Mouse (Mus musculus) spleen, postnatal 14 days (tissue): ENCODE results near the gene Ethe1.

Experiments used
- DNase-seq, 2 experiments: peaks; one replicate each; pipeline ENCODE4 v3.0.0; 2021 to 2022; ENCODE audit warnings: low spot score in 2 of 2

The Ethe1 gene

DNA sequence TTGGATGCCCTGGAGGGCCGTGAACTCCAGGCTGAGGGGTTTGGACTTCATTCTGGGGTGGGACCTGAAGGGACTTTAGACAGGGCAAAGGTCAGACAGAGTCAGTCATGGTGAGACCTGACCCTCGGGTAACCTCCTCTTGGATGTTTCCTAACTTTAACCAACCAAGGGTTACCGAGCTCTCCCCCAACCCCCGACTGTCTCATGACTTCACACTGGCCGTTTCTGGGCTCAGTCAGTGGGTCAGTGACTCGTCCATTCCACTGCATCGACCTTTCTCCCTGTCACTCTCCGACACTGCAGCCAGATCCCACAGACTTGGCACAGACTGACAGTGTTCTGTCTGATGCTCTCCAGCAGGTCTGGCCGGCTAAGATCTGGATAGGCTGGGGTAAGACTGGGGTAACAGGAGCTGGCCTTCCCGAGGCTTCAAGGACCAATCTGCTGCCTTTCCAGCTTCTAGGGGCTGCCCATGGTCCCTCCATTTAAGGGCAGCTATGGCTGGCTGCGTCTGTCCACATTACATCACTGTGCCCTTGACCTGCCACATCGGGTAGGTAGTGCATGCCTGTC is 13.0 kb upstream of the Ethe1 start:
- no peak for DNase-seq

DNA sequence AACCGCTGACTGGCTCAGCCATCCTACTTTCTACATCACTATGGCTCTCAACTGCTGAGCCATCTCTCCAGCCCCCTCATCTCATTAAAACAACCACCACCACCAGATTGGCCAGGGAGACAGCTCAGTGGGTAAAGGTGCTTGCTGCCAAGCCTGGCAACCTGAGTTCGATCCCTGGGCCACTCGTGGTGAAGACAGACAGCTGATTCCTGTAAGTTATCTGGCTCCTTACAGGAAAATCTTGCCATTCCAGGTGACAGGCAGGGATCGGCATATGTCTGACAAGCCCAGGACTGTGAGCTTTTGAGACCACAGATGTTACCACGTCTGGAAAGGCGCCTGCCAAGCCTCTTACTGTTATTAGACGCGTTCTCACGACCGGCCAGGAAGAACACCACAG is 9.5 kb upstream of the Ethe1 start:
- DNase-seq = no peak

DNA sequence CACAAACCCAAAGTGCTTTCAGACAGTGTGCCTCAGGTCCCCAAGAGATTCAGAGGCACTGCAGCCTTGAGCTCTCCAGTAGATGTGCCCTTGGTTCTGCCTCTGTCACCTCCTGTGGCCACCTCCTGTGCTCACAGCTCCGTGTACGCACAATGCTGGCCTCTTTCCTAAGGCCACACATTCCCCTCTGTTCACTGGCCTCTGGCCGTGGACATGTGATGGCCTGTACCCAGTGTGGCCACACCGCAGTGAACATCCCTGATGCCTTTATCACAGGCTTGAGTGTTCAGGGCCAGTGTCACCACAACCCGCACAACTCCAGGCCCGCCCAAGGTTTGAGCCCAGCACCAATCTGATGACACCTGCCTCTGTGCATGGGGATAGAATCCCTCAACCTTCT is 2.5 kb upstream of the Ethe1 start:
- no peak for DNase-seq

DNA sequence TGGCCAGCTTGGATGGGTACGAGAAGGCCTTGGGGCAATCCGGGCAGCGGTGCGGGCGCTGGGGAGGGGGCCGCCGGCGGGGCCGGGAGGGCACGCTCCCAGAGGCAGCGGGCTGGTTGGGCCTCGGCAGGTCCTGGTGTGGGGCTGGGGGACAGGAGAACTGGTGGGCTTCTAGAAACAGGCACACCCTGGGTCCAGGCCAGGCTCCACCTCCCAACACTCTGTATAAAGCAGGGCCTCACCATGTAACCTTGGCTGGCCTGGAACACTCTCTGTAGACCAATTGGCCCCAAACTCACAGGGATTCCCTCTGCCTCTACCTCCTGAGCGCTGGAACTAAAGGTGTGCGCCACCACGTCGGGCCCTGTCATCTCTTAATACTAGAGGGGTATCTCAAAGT is 1.3 kb upstream of the Ethe1 start:
- DNase-seq = no peak

DNA sequence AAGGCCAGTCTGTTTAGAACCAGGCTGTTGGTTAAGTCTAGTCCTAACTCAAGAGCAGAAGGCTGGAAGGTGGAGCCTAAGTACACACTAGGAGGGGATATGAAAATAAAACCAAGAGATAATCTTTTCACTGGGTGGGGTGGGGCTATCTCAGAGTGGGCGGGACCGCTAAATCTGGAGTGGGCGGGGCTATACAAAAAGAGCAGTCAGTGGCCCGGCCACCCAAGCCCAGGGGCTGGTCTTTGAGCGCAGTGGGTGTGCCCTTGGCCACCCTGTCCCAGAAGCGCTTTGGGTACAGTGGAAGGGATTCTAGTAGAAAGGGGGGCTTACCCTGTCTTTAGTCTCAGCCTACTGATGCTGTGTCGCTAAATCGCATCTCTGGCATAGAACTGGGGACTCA is 515 bp upstream of the Ethe1 start:
- no peak for DNase-seq

DNA sequence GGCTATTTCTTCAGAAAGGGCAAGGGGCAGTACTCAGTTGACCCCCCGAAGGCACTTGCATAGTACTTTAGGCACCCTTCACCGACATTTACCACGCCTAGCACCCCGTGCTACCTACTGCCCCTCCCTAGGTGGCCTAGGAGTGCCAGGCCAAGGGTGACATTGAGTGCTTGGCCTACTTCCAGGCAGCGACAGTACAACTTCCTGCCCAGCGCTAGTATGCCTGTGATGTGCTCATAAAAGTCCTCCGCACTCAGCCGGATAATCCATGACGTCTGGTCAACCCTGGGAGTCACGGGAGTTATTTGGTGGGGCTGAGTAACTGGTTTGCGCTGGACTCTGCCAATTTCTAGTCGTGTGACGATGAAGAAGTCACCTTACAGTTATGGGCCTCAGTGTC is 993 bp downstream of the Ethe1 start:
- DNase-seq = no peak

DNA sequence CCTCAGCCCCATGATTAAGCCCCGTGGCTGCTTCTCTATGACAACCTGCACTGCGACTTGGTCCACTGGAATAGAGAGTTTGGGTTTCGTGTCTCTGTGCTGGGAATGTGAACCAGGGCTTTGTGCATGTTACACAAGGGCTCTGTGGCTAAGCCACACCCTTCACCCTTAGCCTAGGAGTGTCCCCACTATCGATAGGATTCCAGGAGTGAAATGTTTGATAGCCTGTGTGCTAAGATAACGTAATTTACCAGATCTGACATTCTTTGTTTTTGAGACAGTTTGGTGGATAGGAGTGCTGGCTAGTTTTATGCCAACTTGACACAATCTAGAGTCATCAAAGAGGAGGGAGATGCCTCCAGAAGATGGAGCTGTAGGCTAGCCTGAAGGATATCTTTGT is 4.4 kb downstream of the Ethe1 start:
- no peak for DNase-seq

DNA sequence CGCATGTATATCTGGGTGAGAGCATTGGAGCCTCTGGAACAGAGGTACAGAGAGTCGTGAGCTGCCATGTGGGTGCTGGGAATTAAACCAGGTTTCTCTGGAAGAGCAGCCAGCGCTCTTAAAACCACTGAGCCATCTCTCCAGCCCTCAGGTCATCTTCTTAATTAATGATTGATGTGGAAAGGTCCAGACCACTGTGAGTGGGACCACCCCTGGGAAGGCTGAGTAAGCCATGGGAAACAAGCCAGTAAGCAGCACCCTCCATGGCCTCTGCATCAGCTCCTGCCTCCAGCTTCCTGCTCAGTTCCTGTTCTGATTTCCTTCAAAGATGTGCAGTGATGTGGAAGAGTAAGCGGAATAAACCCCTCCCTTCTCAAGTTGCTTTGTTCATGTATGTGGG is 4.8 kb downstream of the Ethe1 start:
- DNase-seq = no peak

DNA sequence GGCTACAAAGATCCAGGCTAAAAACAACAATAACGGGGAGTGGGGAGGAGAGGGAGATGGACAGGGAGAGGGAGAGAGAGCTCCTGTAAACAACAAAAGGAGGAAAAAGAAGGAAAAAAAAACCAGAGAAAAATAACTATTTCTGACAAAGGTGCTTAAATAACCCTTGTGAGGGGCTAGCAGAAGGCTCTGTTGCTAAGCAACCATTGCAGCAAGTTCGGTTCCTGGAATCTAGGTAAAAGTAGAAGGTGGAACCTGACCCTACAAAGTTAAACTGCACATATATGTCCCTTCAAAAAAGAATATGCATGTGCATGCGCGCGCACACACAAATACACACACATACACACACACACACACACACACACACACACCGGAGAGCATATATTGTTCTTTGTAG is 5.4 kb downstream of the Ethe1 start:
- DNase-seq = no peak

DNA sequence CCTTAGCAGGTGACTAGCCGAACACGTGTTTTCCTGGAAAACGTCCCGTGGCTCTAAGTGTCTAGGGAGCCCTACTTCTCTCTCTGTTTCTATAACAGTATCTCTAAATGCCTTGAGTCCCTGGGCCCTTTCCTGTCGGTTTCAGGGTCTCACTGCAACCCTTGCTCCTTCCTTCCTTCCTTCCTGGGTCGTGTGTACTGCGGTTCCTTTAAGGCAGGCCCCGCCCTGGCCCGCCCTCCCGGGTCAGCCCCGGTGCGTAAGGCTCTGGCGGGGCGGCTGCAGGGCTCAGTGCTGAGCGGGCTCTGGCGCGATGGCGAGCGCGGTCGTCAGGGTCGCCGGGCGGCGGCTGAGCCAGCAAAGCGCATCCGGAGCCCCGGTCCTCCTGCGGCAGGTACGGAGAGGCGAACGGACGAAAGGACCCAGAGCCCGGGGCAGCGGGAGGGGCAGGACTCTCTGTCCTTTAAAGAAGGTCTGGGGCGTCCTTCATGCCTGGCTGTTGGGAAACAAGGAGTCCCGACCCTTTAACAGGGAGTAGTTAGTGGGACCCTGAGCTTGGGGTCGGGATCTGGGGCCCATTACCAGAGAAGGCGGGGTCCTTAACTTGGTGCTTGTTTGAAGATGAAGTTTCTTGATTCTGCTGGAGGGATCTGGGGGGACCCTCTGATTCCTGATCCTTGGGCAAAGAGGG is 6.4 kb downstream of the Ethe1 start:
- DNase-seq = peak; percentile 51 to 65

DNA sequence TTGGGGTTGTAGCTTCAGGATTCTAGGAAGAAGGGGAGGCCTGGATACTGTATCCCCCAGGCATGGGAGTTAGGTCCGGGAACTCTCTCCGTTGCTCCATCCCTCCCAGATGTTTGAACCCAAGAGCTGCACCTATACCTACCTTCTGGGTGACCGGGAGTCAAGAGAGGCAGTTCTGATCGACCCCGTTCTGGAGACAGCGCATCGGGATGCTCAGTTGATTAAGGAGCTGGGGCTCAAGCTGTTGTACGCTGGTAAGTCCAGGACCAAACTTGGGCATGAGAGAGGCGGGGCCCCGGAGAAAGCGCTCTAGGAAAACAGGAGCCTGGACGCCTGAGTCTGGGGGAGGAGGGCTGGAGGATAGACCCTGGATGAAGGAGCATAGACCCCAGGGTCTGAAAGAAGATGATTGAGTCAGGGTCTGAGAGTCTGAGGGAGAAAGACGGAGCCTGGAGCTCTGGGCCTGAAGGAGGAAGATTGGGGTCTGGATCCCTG is 7.0 kb downstream of the Ethe1 start:
- DNase-seq = no peak

DNA sequence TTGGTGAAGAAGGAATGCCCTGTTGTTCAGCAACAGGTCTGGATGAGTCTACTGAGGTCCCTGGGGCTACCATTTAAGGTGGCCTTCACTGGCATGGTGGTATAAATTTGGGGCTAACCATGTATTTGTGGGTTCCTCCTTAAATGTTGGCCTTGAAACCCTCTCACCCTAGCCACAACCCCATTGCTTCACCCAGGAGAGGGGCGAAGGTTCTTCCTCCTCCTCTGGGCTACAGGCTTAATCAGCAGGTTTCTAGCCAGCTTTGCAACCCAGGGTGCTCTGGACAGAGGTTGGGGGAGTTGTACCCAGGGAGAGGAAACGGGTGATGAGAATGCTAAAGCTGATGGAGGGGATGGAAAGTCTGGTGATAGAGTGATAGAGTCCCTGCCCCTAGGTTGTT is 8.1 kb downstream of the Ethe1 start:
- DNase-seq = no peak

DNA sequence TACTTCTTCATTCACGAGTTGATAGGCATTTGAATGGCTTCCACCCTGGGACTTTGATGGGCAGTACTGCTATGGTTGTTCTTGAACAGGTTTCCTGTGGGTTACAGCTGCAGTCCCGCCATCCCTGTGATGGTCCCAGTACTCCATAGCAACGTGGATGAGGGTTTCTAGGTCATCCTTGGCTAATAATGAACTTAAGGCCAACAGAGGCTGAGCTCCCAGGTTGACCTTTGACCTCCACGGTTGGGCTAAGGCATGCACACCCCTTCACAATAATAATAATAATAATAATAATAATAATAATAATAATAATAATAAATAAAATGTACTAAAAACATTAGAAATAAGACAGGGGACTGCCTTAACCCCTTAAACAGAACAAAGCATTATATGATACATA is 10.8 kb downstream of the Ethe1 start:
- no peak for DNase-seq

DNA sequence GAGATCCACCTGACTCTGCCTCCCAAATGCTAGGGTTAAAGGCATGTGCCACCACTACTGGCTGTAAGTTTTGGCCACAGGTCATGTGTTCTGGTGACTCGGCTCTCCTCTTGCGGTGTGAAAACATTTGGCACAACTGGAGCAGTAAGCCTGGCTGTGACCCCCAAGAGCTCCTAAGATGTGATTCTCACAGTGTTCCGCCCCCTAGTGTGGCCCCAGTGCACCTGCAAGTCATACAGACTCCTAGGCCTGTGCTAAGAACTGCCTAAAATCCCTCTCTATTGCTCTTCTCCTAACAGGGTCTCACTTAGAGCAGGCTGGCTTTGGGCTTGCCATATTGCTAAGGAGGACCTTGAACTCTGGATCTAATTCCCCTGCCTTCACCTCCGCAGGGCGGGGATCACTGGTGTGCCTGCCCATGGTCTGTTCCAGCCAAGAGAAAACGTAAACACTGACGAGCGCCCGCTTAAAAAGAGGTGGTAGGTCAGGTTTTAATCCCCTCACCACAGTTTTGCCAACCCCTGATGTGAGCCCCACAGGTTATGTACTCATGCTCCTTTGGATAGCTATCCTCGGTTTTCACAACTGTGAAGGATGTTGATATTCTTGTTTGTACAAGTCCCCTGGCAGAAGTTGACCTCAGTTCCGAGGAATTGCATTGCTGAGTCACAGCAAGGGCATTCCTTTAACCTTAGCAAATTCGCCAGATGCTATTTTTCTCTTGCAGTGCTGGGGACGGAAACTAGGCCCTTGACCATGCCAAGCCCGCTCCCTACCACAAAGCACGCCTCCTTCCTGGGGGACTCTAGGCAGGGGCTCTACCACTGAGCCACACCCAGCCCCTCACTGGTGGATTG is 12.1 kb downstream of the Ethe1 start:
- DNase-seq = no peak

DNA sequence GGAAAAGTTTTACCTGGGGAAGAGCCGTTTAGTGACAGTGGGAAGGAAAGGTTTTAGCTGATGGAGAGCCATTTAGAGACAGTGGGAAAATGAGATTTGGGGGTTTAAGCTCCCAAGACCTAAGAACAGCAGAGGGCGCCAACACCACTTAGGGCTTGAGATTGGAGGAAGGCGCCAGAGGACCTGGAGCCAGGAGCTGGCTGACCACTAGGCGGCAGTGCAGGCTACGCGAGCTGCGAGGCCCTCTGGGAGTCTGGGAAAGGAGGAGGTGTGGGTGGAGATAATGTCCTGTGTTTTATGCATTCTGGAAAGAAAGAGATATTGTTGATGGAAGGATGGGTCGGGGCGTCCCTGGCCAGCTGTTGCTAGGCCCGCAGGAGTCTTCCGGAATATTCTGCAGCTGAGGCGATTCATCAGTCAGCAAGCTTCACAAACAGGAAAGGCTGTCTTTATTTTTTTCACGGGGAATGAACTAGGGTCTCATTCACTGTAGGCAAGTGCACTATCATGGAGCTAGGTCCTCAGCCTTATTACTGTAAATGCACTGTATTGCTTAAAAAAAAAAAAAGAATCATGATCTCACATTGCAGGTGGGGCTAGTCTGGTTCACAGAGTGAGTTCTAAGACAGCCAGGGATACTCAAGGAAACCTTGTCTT is 13.7 kb downstream of the Ethe1 start:
- DNase-seq = peak; percentile 82 to 92

DNA sequence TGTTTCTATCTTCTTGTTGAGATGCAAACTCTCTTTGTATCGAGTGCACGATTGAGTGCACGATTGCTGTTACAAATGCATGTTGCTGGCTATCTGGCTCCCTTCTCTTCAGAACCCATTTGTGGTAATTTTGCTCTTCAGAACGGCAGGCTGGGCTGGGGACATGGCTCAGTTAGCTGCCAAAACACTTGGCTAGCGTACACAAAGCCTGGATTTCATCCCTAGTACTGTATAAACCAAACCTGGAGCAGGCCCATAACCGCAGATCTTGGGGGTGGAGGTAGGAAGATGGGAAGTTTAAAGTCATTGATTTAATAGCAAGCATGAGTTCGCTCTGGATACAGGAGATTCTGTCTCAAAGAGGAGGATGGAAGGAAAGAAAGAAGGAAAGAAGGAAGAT is 18.2 kb downstream of the Ethe1 start:
- DNase-seq = no peak

DNA sequence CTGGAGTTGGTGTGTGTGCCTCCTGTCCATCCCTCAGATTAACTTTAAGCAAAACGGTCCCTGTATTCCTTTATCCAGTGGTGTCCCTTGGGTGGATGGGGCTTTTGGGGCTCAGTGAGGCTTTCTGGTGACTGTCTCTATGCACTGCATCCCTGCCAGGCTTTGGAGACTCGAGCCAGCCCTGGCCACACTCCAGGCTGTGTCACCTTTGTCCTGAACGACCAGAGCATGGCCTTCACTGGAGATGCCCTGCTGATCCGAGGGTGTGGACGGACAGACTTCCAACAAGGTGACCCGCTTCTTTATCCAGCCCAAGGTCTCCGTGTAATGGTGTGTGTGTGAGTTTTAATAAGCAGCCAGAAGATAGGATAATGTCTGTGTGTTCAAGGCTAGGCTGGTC is 18.7 kb downstream of the Ethe1 start:
- DNase-seq = no peak

DNA sequence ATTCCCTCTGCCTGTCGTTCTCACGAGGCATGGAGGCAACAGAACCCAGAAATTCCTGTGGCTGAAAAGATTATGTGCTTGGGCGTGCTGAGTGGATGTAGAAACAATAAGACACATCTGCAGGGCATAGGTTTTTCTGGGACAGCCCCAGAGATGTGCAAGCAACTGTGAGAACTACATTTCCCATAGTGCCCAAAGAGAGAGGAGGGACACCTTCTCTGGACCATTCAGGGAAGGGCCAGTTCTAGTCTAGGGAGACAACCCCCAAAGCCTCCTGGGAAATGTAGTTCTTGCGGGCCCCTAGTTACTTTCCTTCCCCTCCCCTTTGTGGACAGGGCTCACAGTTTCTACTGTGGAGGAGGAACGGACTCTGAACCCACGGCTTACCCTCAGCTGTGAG is 20.7 kb downstream of the Ethe1 start:
- peak in 1 of 2 experiments; percentile 62 for DNase-seq

DNA sequence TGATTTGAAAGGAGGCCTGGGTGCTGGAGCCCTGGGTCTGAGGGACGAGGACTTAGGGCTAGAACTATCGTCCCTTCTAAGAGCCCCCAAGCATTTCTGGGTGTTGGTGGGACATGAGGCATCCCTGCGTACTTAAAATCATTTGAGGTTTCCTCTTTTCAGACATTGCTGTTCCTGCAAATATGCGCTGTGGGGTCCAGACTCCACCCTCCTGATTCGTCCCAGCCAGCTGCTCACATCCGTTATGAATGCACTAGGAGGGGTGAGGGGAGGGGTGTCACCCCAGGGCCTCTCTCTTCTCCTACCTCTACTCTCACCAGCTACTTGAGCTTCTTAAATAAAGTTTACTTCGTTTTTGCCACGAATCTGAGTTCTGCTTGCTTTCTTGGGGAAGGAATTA is 21.2 kb downstream of the Ethe1 start:
- no peak for DNase-seq

DNA sequence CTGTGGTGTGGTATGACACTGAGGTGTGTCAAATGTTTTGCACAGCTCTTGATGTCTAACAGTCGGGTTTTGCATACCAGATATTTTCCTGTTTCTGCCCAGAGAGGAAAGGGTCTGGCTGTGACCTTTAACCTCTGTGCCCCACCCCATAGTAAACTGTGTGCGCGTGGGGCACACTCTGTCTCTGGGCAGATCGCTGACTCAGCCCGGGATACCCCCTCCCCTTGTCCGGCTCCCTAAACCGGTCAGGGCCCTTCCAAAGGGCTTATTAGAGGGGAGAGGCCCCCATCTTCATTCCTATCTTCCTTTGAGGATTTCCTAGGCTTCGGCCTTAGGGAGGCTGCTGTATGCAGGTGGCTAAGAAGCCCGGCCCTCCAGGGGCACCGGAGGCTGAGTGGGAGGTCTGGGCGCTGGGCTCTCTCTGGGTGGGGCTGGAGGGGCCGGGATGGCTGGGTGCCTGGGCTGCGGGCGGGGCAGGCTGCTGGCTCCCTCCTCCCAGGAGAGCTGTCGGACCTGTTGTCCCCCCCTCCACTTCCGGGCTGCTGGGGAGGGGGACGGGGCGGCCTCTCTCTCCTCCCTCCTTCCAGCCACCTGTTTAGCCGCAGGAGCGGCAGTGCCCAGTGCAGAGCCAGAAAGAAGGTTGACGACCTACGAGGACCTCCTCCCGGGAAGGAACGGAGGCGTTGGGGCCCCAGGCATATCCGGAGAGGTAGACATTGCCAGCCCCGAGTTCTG is 23.0 kb downstream of the Ethe1 start, which contains the start of gene Phldb3:
TSS of gene Phldb3 (plus strand) at position 620 of the 735 bp plus-strand sequence.
- peak in 1 of 2 experiments; percentile 22 for DNase-seq

DNA sequence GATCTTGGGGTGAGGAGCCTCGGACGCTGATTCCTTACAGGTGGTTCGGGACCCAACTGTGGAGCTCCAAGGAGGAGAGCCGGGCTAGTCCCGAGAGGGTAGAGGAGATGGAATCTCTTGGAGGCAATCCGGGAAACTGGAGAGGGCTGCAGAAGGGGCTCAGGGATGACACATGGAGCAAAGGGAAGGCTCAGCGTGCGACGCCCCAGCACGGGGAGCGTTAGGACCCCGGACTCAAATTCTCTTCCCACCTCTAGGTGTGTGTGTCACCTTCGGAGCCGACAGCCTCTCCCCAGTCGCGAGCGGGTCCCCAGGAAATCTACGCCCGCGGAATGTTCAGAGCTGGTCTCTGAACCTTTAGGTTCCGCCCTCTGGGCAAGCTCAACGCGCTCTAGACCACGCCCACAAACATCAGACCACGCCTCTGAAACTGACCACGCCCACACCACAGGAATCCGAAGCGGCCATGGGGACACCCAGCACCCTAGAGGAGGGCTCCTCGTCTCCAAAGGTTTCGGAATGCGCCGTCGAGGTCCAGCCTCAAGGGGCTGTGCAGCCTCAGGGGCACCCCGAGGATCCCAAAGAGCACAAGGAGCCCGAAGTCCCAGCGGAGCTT is 23.6 kb downstream of the Ethe1 start:
- DNase-seq = peak; percentile 93 to 95
